Mouse (Mus musculus): Measurements from ENCODE around the gene Fbxo24.

Fbxo24 gene

GRCm38 (mm10) chr5:137562965-137563364 is 65.8 kb downstream of the Fbxo24 start:
- DNase-seq (ENCODE audit: low read depth, low spot score) = no peak

Measured in forelimb bud, embryonic 11.5 days (tissue).